Mouse (Mus musculus): Measurements from ENCODE around the gene Cacna2d3.

DNA sequence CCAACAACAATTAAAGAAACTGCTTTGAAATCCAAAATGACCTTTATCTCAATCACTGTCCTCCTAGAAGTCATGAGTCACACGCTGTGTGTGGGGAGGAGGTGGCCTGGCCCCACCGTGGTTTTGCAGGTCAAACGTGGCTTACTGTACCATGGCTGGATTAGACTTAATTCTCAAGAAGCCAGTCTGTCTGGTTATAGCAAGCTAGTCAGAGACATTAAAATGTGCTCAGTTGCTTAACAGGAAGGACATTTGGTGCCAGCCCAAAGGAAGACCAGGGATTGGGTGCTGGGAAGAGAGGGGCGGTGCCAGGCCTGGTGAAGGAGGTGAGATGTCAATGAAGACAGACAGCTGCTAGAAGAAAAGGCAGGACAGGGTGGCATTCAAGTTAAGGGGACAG lies 641.0 kb downstream of the Cacna2d3 start:
- no peak for TF ChIP-seq CHD2 (IDR thresholded peaks at IDR 0.05; ENCODE audit: low read depth, low read length)
- no peak for TF ChIP-seq MAFK (IDR thresholded peaks at IDR 0.05; ENCODE audit: insufficient read depth, low read depth, low read length)

Data from ES-E14 (cell line).